Mouse (Mus musculus) lung, adult 2 months (tissue): ENCODE measurements around the gene Snapc3. TPM values are rescaled to one million over a fixed set of nuclear protein-coding genes. Genes with fewer than 3 reads are reported as not detected.

Experiments used
- DNase-seq: peaks from one replicate; pipeline ENCODE4 v3.0.0; 2022
- H3K4me1 ChIP-seq: fragments of 200-500 bp; 2 replicates; pipeline ENCODE4 v1.6.1; 2011; ENCODE audit warnings: low read length; ENCODE audit not compliant: control insufficient read depth, insufficient read depth
- H3K4me3 ChIP-seq: fragments of 200-500 bp; replicated peaks from 2 replicates; pipeline ENCODE3; 2011; ENCODE audit warnings: low read depth, mild to moderate bottlenecking, control low read depth, low read length; ENCODE audit errors: extremely low read depth
- CTCF ChIP-seq: fragments of 200-500 bp; IDR thresholded peaks from 2 replicates; pipeline ENCODE4 v1.5.1; 2011; ENCODE audit warnings: mild to moderate bottlenecking, low read length, control low read depth; ENCODE audit not compliant: insufficient read depth
- POLR2A ChIP-seq: fragments of 200-500 bp; IDR thresholded peaks from 2 replicates; pipeline ENCODE4 v1.6.1; 2011; ENCODE audit warnings: low read depth, mild to moderate bottlenecking, control low read depth, low read length, borderline replicate concordance; ENCODE audit errors: extremely low read depth
- WGBS: fragments of 180-500 bp; shearing (Covaris S2); methylation state at CpG from one replicate; pipeline ENCODE4 v1.1.7; 2018; 5-methylcytosine and 5-hydroxymethylcytosine counted together
- polyA plus RNA-seq: library from polyadenylated mRNA; depleted of rRNA; stranded (reverse); fragments of >200 nt; gene quantifications from 2 replicates; pipeline ENCODE4 v1.2.3, GENCODE M21; 2012

The Snapc3 gene
- polyA plus RNA-seq, 1 experiment: 15.0 TPM

GRCm38 (mm10) chr4:83391956-83392355 lies 25.6 kb upstream of the Snapc3 start:
- H3K4me1 ChIP-seq: no peaks in the 10 kb centered on the region
- no peak for DNase-seq
- TF ChIP-seq POLR2A (no peak), CTCF (no peak)
- WGBS: 53% methylated on average over 3 of the region's 3 CpGs
- H3K4me3 ChIP-seq: no peak overlapping the region

DNA sequence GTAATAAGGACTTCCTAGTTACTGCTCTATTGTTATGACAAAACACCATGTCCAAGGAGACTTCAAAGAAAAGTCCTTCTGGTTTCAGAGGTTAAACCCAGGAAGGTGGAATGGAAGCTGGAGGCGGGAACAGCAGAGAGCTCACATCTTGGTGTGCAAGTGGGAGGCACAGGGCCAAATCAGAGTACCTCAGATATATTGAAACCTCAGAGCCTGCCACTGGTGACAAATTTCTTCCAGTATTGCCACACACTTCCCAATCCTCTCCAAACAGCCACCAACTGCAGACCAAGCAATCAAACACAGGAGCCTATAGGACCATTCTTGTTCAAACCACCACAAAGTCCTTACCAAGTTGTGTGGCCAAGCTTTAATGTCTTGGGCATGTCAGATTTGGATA lies 23.8 kb upstream of the Snapc3 start:
- no peaks in the 10 kb centered on the region for H3K4me1 ChIP-seq
- no peak for DNase-seq
- TF ChIP-seq CTCF: no peak
- no peak for TF ChIP-seq POLR2A
- H3K4me3 ChIP-seq: no peak overlapping the region
- 82% methylated on average over 1 of the region's 1 CpGs for WGBS

DNA sequence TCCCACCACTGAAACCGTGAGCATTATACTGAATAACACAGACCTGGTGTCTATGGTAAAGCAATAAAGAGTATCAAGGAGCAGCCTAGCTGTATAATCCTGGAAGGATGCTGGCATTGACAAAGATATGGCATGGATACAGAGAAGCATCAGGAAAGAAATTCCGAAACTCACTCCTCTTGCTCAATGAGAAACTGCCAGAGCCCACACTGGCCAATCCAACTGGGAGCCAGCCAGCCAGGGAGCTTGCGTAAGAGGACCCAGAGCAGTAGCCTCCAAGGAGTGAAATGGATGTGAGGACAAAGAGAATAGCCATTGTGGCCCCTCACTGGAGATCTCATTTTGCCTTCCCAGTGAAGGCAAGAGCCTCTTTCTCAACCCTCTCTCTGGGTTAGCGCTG lies 21.2 kb upstream of the Snapc3 start:
- WGBS: 69% methylated on average over 4 of the region's 4 CpGs
- Histone ChIP-seq H3K4me3 (no peak overlapping the region), H3K4me1 (no peaks in the 10 kb centered on the region)
- peak; percentile 30 for DNase-seq
- TF ChIP-seq POLR2A (no peak), CTCF (no peak)

- DNase-seq: no peak
- Histone ChIP-seq H3K4me3 (no peak overlapping the region), H3K4me1 (no peaks in the 10 kb centered on the region)
- 65% methylated on average over 9 of the region's 9 CpGs for WGBS
- no peak for TF ChIP-seq CTCF
- TF ChIP-seq POLR2A: no peak
These were observed 20.3 kb upstream of the Snapc3 start for GRCm38 (mm10) chr4:83396996-83397770.

GRCm38 (mm10) chr4:83398527-83398926 lies 19.0 kb upstream of the Snapc3 start:
- DNase-seq: no peak
- 67% methylated on average over 2 of the region's 2 CpGs for WGBS
- no peak for TF ChIP-seq CTCF
- TF ChIP-seq POLR2A: no peak
- no peak overlapping the region for H3K4me3 ChIP-seq
- H3K4me1 ChIP-seq: no peaks in the 10 kb centered on the region

DNA sequence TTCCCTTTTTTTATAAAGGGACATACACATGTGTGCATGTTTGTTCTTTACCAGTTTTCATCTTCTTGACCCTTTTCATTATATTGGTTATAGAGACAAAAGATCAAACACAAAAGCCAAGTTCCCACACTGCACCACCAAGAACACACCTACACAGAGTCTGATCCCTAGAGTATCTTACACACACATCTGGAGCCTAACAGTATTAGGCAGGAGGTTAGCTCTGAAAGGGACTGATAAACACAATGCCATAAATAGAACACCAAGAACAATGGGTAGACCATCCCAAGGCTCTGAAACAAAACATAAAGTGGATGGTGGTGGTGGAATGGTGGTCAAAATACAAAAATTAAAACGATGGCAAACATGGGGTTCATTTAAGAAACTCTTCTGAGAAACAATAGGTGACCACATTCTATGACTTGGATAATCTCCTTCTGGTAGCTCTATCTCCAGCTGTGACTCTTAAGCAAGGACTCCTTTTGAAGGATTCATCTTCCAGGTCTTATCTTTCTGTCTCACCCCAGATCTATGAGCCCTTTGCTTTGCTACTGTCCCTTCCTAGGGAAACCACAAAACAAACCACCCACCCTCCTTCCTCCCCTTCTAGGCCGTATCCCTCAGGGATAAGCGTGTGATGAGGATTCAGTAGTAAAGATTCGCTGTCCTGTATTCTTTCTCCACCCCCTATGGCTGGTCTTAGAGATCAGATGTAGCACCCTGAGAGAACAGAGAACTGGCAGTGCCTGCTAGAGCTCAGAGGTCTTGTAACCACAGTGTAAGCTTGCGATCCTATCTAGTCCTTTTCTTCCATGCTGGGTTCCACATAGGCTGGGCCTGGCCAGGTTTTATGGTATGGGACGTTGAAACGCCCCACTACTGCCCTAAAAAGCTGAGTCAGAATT lies 16.6 kb upstream of the Snapc3 start:
- H3K4me1 ChIP-seq: no peaks in the 10 kb centered on the region
- TF ChIP-seq POLR2A (no peak), CTCF (no peak)
- DNase-seq: no peak
- 79% methylated on average over 7 of the region's 7 CpGs for WGBS
- no peak overlapping the region for H3K4me3 ChIP-seq

GRCm38 (mm10) chr4:83401712-83402111 lies 15.8 kb upstream of the Snapc3 start:
- Histone ChIP-seq H3K4me3 (no peak overlapping the region), H3K4me1 (no peaks in the 10 kb centered on the region)
- no peak for DNase-seq
- TF ChIP-seq POLR2A: no peak
- no peak for TF ChIP-seq CTCF

DNA sequence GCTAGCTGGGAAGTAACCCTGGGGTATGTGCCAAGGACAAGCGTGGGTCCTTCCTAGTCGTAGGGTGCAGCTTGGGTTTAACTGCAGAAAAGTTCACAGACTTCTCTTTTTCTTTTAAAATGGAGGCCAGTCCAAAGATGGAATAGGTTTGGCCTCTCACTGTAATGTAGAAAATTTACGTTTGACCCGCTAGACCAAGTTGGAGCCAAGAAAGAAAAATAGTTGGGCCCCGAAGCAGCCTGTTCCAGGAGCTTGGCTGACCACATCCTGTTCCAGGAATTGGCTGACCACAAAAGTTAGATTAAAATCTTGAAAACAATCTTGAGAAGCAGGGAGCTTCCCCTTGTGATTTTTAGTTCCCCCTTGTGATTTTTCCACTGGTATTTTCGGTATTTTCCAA lies 9.8 kb upstream of the Snapc3 start:
- TF ChIP-seq POLR2A (no peak), CTCF (no peak)
- 80% methylated on average over 6 of the region's 6 CpGs for WGBS
- H3K4me1 ChIP-seq: no peaks in the 10 kb centered on the region
- DNase-seq: no peak
- H3K4me3 ChIP-seq: no peak overlapping the region

GRCm38 (mm10) chr4:83409867-83410505 lies 7.5 kb upstream of the Snapc3 start:
- H3K4me3 ChIP-seq: no peak overlapping the region
- H3K4me1 ChIP-seq: no peaks in the 10 kb centered on the region
- 95% methylated on average over 4 of the region's 4 CpGs for WGBS
- no peak for TF ChIP-seq CTCF
- no peak for TF ChIP-seq POLR2A
- no peak for DNase-seq

DNA sequence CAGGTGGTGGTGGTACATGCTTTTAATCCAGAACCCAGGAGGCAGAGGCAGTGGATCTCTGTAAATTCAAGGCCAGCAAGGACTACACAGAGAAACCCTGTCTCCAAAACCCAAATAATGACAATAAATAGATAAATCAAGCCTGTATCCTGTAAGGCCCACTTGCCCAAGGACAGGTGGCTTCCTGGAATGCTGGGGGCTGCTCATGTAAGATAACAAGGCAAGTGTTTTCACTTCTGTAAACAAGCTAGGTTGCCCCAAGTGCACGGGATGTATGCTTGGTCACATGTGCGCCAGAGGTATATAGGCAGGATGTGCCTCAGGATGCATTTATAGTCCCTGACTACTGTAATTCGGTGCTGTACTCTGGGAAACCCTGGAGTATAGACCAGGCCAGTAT lies 5.5 kb upstream of the Snapc3 start:
- no peak overlapping the region for H3K4me3 ChIP-seq
- H3K4me1 ChIP-seq: 0 out of 2 replicates have a peak, but pooled peaks cover 2% of the 10 kb centered on the region
- WGBS: 48% methylated on average over 3 of the region's 3 CpGs
- TF ChIP-seq POLR2A (no peak), CTCF (no peak)
- no peak for DNase-seq
